Mouse (Mus musculus) cerebellum, adult 9-11 months (tissue): ENCODE measurements around the gene Acvr2a.

ENCODE experiments used
- DNase-seq: peaks from one replicate; pipeline ENCODE4 v3.0.0; 2022

Gene Acvr2a

GRCm38 (mm10) chr2:48885945-48886344 is 72.0 kb downstream of the Acvr2a start:
- DNase-seq = peak; percentile 52

GRCm38 (mm10) chr2:48895186-48895585 is 81.3 kb downstream of the Acvr2a start:
- no peak for DNase-seq

- DNase-seq = no peak
These were observed 95.0 kb downstream of the Acvr2a start for GRCm38 (mm10) chr2:48908866-48909265.

GRCm38 (mm10) chr2:48914185-48914584 is 100.3 kb downstream of the Acvr2a start:
- no peak for DNase-seq

GRCm38 (mm10) chr2:48915832-48916231 is 101.9 kb downstream of the Acvr2a start:
- DNase-seq = no peak

DNA sequence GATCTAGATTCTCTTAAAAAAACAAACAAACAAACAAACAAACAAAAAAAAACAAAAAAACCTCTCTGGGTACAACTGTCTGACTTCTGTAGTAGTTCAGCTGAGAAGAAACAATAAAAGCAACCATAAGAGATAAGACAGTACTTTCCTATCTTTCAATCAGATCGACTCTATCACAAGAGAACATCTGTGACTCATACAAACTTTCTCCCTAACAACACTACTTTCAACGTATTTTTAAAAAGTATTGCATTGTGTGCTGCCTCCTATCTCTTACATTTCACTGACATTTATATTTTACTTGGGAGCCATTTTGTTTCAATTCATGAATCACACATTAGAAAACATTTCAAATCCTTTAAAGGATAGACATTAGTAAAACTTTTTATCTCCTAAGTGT is 121.1 kb downstream of the Acvr2a start:
- DNase-seq = no peak

GRCm38 (mm10) chr2:48947761-48948160 is 133.9 kb downstream of the Acvr2a start:
- no peak for DNase-seq

GRCm38 (mm10) chr2:48948841-48949584 is 135.1 kb downstream of the Acvr2a start, which contains the start of gene Mbd5:
Mbd5 (plus strand) TSS chr2:48949508.
- DNase-seq = peak; percentile 99

- peak; percentile 79 for DNase-seq
These were observed 135.9 kb downstream of the Acvr2a start for GRCm38 (mm10) chr2:48949743-48950251.

DNA sequence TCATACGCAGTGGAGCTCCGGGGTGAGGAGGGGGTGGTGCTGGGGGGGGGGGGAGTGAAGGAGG is 136.2 kb downstream of the Acvr2a start, which contains the start of gene Orc4:
TSS of gene Orc4 (minus strand) at position 26 of the 64 bp plus-strand sequence.
- no peak for DNase-seq

- no peak for DNase-seq
These were observed 136.5 kb downstream of the Acvr2a start for GRCm38 (mm10) chr2:48950316-48950880.
